In genomic region chr15:85673506-85673905, GRCm38 (mm10) we compare ENCODE assay signal across 8 mouse cellular contexts.
DNase-seq lines count a peak whose midpoint lies in the region; ATAC-seq lines count a peak whose summit lies in the region.

No protein-coding gene starts in this region.

- peaks cover 22% of the 10 kb centered on the region; the same call in 1 of the 2 replicates for H3K36me3 ChIP-seq in heart, embryonic 14.5 days (ENCODE audit: control insufficient read depth, insufficient read depth, low read length)
- H3K36me3 ChIP-seq in heart, embryonic 10.5 days = no peaks in the 10 kb centered on the region
- H3K36me3 ChIP-seq in neural tube, embryonic 11.5 days (ENCODE audit: control insufficient read depth, insufficient read depth, low read length) = no peaks in the 10 kb centered on the region
- no peaks in the 10 kb centered on the region for H3K36me3 ChIP-seq in hindbrain, embryonic 16.5 days (ENCODE audit: control insufficient read depth, insufficient read depth, low read length)
- no peaks in the 10 kb centered on the region; the same call in 1 of the 2 replicates for H3K36me3 ChIP-seq in stomach, embryonic 14.5 days (ENCODE audit: control insufficient read depth, insufficient read depth, low read length)

- H3K4me3 ChIP-seq in heart, embryonic 14.5 days (ENCODE audit: control insufficient read depth in 1 of 2, insufficient read depth in 1 of 2, low read depth in 1 of 2, low read length in 2 of 2) = peak overlapping the region in 1 of 2 experiments; percentile 91; a peak in 1 of 4 replicates
- no peak overlapping the region for H3K4me3 ChIP-seq in heart, embryonic 10.5 days
- peak overlapping the region; percentile 4; the same call in 1 of the 2 replicates for H3K4me3 ChIP-seq in neural tube, embryonic 11.5 days (ENCODE audit: low read depth, low read length)
- peak overlapping the region; percentile 90 for H3K4me3 ChIP-seq in hindbrain, embryonic 16.5 days (ENCODE audit: low read length)
- peak overlapping the region; percentile 85 for H3K4me3 ChIP-seq in stomach, embryonic 14.5 days (ENCODE audit: low read depth, low read length)

- H3K4me1 ChIP-seq in heart, embryonic 14.5 days (ENCODE audit: control insufficient read depth in 2 of 2, insufficient read depth in 2 of 2, low read length in 2 of 2) = peaks cover 5 to 20% of the 10 kb centered on the region in 2 experiments; a peak in 3 of 4 replicates
- H3K4me1 ChIP-seq in heart, embryonic 10.5 days = peaks cover 24% of the 10 kb centered on the region
- H3K4me1 ChIP-seq in neural tube, embryonic 11.5 days (ENCODE audit: control insufficient read depth, insufficient read depth, low read length) = peaks cover 2% of the 10 kb centered on the region; the same call in 1 of the 2 replicates
- H3K4me1 ChIP-seq in hindbrain, embryonic 16.5 days (ENCODE audit: control insufficient read depth, insufficient read depth, low read depth, low read length) = peaks cover 51% of the 10 kb centered on the region
- peaks cover 17% of the 10 kb centered on the region for H3K4me1 ChIP-seq in stomach, embryonic 14.5 days (ENCODE audit: control insufficient read depth, insufficient read depth, low read length)

- 91% methylated on average over 9 of the region's 9 CpGs for WGBS in heart, embryonic 14.5 days
- WGBS in heart, embryonic 10.5 days = 80% methylated on average over 9 of the region's 9 CpGs
- 88% methylated on average over 9 of the region's 9 CpGs for WGBS in neural tube, embryonic 11.5 days
- WGBS in hindbrain, embryonic 16.5 days = 28% methylated on average over 9 of the region's 9 CpGs
- WGBS in stomach, embryonic 14.5 days = 90% methylated on average over 9 of the region's 9 CpGs

- no peaks in the 10 kb centered on the region for H3K27me3 ChIP-seq in heart, embryonic 14.5 days (ENCODE audit: control insufficient read depth, insufficient read depth, low read length)
- H3K27me3 ChIP-seq in heart, embryonic 10.5 days (ENCODE audit: insufficient read depth, poor library complexity, severe bottlenecking) = peaks cover 97% of the 10 kb centered on the region
- H3K27me3 ChIP-seq in neural tube, embryonic 11.5 days (ENCODE audit: control insufficient read depth, insufficient read depth, low read length) = peaks cover 66% of the 10 kb centered on the region
- H3K27me3 ChIP-seq in hindbrain, embryonic 16.5 days (replicated peaks; ENCODE audit: control insufficient read depth, insufficient read depth, low read length) = no peaks in the 10 kb centered on the region
- peaks cover 5% of the 10 kb centered on the region; the same call in 1 of the 2 replicates for H3K27me3 ChIP-seq in stomach, embryonic 14.5 days (ENCODE audit: control insufficient read depth, insufficient read depth, low read length)

- H3K9ac ChIP-seq in heart, embryonic 14.5 days (ENCODE audit: low read length) = peak overlapping the region; percentile 98; the same call in 1 of the 2 replicates
- H3K9ac ChIP-seq in neural tube, embryonic 11.5 days (ENCODE audit: low read length) = no peak overlapping the region
- peak overlapping the region; percentile 66 for H3K9ac ChIP-seq in hindbrain, embryonic 16.5 days (ENCODE audit: low read depth, low read length)
- no peak overlapping the region for H3K9ac ChIP-seq in stomach, embryonic 14.5 days (replicated peaks; ENCODE audit: low read depth, low read length)

- peak overlapping the region; percentile 64 for H3K4me2 ChIP-seq in heart, embryonic 14.5 days (ENCODE audit: low read length)
- peak overlapping the region; percentile 37 for H3K4me2 ChIP-seq in neural tube, embryonic 11.5 days (ENCODE audit: low read depth)
- H3K4me2 ChIP-seq in hindbrain, embryonic 16.5 days (ENCODE audit: low read length) = peak overlapping the region; percentile 80
- peak overlapping the region; percentile 86 for H3K4me2 ChIP-seq in stomach, embryonic 14.5 days (replicated peaks; ENCODE audit: low read depth, low read length)

- DNase-seq in heart, embryonic 10.5 days (ENCODE audit: low spot score) = no peak
- no peak for DNase-seq in neural tube, embryonic 11.5 days (ENCODE audit: low spot score)
- DNase-seq in neural tube, embryonic 10.5 days (ENCODE audit: extremely low spot score, low spot score) = no peak
- no peak for DNase-seq in frontal cortex, postnatal 25 days (ENCODE audit: low spot score in 2 of 2)
- no peak for DNase-seq in thymus, postnatal 36 days

- H3K9me3 ChIP-seq in heart, embryonic 14.5 days (ENCODE audit: control insufficient read depth, low read length) = no peaks in the 10 kb centered on the region
- no peaks in the 10 kb centered on the region for H3K9me3 ChIP-seq in heart, embryonic 10.5 days
- no peaks in the 10 kb centered on the region for H3K9me3 ChIP-seq in neural tube, embryonic 11.5 days (ENCODE audit: control insufficient read depth, low read length)
- no peaks in the 10 kb centered on the region for H3K9me3 ChIP-seq in hindbrain, embryonic 16.5 days (ENCODE audit: control insufficient read depth, low read length)
- no peaks in the 10 kb centered on the region for H3K9me3 ChIP-seq in stomach, embryonic 14.5 days (ENCODE audit: control insufficient read depth, low read depth, low read length)

- ATAC-seq in heart, embryonic 14.5 days (ENCODE audit: insufficient number of reproducible peaks, insufficient read depth, low FRiP score, low read depth) = no peak
- no peak for ATAC-seq in neural tube, embryonic 11.5 days (ENCODE audit: insufficient read depth, low FRiP score, low TSS enrichment)
- no peak for ATAC-seq in hindbrain, embryonic 16.5 days
- ATAC-seq in stomach, embryonic 14.5 days (ENCODE audit: insufficient number of reproducible peaks, insufficient read depth, low FRiP score, low read depth) = no peak

- H3K27ac ChIP-seq in heart, embryonic 14.5 days (replicated peaks in 1 of 2; ENCODE audit: control insufficient read depth in 1 of 2, insufficient read depth in 1 of 2, low read depth in 2 of 2, low read length in 2 of 2) = no peak overlapping the region
- no peak overlapping the region for H3K27ac ChIP-seq in heart, embryonic 10.5 days
- no peak overlapping the region for H3K27ac ChIP-seq in neural tube, embryonic 11.5 days (ENCODE audit: low read depth, low read length)
- H3K27ac ChIP-seq in hindbrain, embryonic 16.5 days (ENCODE audit: low read depth, low read length) = peak overlapping the region; percentile 74
- no peak overlapping the region for H3K27ac ChIP-seq in stomach, embryonic 14.5 days (ENCODE audit: low read length)

Comparison
In these comparisons a context has a peak if more than half of its experiments do, and no peak if none do; other contexts are left out.
1. H3K9ac ChIP-seq: peak in heart, embryonic 14.5 days (single experiment) and hindbrain, embryonic 16.5 days (single experiment); none in neural tube, embryonic 11.5 days (single experiment) and stomach, embryonic 14.5 days (single experiment).
2. Peak in every context shown above with its lines, with median percentiles within 50 percentile points of each other: H3K4me2 ChIP-seq.